Mouse (Mus musculus) cerebellum, adult 11 months (tissue): ENCODE results near the gene Krt222.

ENCODE experiments used
- DNase-seq: peaks from one replicate; pipeline ENCODE4 v3.0.0; 2022

The Krt222 gene

DNA sequence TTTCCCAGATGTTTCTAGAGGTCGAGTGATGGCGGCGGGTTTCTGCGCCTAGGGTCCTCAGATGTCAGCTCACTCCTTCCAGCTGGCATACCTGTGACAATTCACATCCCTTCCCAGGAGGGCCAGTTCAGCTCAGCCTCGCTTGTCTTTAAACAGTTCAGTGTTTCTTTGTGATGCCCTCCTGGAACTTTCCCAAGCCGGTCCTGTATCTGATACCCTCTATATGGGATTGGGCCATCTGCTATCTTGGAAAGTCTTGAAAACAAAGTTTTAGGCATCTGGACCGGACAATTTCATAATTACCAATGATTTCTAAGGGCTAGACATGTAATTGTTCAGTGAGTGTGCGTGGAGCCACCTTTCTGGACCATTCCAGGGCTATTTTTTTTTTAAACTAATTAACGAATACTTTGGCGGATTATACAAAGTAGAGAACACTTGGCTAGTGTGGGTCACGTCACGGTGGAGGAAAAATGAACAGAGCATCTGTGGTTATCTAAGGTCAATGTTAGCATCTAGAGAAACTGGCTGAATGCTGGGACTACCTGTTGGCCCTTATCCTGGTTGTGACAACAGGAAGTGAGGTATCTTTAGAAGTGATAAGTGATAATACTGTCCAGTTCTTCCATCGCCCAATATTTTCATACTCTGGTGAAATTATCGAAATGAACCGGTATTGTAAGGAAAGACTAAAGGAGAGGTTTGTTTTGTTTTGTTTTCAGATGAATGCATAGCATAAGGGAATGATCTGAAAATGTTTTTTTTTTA, 12.7 kb downstream of the Krt222 start:
- DNase-seq, result no peak

- DNase-seq, result peak; percentile 73
Measured at GRCm38 (mm10) chr11:99230261-99231048, 13.4 kb downstream of the Krt222 start, which contains the start of gene Smarce1. Gene Smarce1, minus strand, starts transcription at chr11:99231017.

GRCm38 (mm10) chr11:99229641-99230260, 14.1 kb downstream of the Krt222 start:
- DNase-seq, result no peak

GRCm38 (mm10) chr11:99226298-99226697, 17.6 kb downstream of the Krt222 start:
- DNase-seq, result no peak

- no peak for DNase-seq
Measured at GRCm38 (mm10) chr11:99223310-99223709, 20.6 kb downstream of the Krt222 start.

GRCm38 (mm10) chr11:99221811-99222210, 22.1 kb downstream of the Krt222 start:
- no peak for DNase-seq

- no peak for DNase-seq
Measured at GRCm38 (mm10) chr11:99217248-99217986, 26.5 kb downstream of the Krt222 start.

DNA sequence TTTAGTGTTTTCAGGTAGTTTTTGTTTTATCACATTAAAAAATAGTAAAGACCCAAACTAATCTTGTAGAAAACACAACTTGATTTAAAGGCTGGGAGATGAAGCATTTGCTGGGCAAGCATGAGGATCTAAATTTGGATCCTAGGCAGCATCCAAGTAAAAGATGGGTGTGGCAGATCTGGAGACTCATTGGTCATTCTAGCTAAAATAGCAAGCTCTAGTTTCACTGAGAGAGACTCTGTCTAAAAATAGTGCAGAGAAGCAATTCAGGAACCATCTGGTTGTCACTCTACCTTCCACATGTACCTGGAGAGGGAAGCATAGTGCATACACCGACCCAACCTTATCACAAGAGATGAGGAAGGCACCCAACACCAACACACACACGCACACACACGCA, 27.7 kb downstream of the Krt222 start:
- no peak for DNase-seq

GRCm38 (mm10) chr11:99212693-99213092, 31.2 kb downstream of the Krt222 start:
- DNase-seq, result no peak

- no peak for DNase-seq
Measured at GRCm38 (mm10) chr11:99211964-99212363, 31.9 kb downstream of the Krt222 start.

DNA sequence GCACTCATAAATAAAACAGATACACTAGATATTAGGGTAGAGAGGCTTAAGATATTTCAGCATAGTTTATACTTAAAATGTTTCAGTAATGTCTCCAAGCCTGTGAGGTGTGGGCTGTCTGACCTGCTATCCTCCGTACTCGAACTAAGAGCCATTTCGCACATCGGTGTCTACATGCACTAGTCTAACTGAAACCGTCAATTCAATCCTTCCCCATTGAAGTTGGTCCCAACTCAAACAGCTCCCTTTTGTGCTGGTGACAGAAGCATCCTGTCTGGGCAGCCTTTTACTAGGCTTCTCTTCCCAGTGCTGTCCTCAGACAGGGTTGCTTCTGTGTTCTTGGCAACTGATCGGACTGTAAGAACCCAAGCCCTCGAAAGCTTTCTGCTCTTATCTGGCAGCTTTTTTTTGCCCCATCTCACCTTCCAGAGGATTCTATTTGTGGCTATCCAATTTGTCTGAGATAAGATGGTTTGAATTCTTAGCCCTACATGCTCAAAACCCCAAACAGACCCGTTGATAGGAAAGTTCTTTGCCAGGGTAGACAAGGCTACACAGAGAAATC, 35.7 kb downstream of the Krt222 start:
- no peak for DNase-seq

DNA sequence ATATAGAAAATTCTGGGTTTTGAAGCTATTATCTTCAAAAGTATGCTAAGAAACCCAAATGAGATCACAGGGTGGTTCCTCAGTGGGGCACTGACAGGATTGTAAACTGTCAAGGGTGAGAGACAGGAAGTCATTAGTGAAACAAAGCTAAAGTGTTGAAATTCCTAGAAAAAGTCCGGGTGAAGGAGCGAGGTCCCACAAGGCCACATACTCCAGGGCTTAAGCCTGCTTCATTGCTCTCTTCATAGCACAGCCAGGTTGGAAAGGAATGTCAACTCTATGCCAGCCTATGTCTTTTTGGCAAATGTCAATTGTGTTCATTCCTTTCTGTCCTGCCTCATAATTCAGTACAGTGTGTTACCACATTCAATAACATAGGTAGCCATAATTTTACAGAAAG, 36.4 kb downstream of the Krt222 start:
- DNase-seq, result no peak

DNA sequence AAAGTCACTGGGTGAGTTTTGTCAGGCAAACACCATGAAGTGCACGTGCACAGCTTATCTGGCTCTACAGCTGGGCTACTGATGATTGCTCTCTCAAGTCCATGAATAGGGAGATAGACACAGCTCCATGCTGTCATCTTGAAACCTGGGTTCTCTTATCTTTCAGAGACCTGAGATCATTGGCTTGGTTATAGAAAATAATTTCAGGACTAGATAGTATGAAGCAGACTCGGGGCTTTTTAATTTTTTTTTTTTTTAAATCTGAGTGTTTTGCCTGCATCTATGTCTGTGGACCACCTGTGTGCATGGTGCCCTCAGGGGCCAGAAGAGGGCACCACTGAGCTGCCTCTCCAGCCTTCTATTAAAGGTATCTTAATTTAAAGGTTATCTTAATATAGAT, 36.9 kb downstream of the Krt222 start:
- DNase-seq, result no peak

- DNase-seq, result peak; percentile 51
Measured at GRCm38 (mm10) chr11:99189154-99189582, 54.7 kb downstream of the Krt222 start.

- DNase-seq, result no peak
Measured at GRCm38 (mm10) chr11:99187348-99187747, 56.5 kb downstream of the Krt222 start.

DNA sequence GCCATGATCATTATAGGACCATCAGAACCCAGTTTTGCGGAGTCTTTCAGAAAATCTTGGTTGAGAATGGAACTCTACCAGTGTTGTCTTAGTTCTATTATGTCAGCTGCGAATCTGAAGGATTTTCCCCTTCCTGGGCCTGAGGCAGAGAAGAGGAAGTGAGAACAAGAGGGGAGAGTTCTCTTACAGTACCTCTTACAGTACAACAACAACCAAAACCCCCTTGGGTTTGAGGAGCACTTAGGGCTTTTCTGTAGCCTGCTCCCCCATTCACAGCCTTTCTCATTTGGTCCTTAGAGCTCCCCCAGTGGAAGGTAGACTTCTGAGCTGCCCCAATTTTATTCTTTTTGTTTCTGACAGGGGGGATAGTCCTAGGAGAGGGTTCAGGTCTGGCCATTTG, 57.0 kb downstream of the Krt222 start:
- DNase-seq, result no peak
